Mouse (Mus musculus) heart, adult 10 weeks (tissue): Measurements from ENCODE around the gene S100a6. TPM values are rescaled to one million over a fixed set of nuclear protein-coding genes. Genes with fewer than 3 reads are reported as not detected.

ENCODE experiments used
- polyA plus RNA-seq: library from polyadenylated mRNA; stranded (reverse); fragments of 350-450 nt; fragmentation: Illumina TruSeq; extraction: RNeasy Lipid Tissue Mini Kit (QIAGEN cat#74804); gene quantifications from one replicate; pipeline ENCODE4 v1.2.3, GENCODE M21; 2014; ENCODE audit warnings: low read depth, low replicate concordance

Gene S100a6
- polyA plus RNA-seq = 111 TPM

DNA sequence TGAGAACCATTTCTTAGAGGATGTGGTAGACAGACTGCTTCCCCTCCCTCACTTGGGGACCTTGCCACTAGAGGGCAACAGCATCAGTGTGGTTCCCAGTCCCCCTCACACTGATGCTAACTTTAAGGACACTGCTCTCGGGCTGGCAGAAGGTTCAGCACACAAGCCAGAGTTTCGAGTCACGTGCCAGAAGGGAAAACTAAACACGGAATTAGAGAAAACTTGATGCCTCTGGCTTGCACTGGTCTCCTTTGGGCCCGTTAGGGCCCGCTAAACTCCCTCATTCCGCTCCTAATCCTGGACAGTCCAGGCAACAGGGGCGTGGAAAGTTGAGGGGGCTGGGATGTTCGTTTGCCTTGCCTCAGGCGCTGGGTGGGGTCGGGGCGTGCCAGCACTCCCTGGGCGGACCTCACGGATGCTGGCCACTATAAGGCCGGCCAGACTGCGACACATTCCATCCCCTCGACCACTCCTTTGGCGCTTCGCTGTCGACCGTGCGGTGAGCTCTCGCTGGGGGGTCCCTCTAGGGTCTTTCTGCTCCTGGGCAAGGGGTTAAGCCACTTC, at the start of gene S100a6:
Gene S100a6 (plus strand): TSS at position 155 of the 564 bp plus-strand sequence.

DNA sequence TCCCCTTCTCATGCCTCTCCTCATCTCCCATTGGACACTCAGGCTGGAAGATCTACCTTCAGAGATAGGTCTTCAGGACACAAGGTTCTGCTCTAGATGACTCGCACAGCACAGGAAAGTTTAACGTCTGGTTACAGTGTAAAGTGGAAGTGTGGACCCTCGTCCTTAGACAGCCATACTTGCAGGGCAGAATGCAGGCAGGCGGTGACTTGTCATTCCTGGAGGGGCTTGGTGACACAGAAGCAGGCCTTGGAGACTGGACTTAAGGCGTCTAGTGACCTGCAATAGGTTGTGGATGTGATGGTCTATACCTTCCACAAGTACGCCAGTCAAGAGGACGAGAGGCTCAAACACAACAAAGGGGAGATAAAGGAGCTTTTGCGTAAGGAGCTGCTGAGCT, 22.7 kb upstream of the S100a6 start, which contains the start of gene S100a2:
Gene S100a2 (plus strand): TSS at position 301 of the 400 bp plus-strand sequence.

GRCm38 (mm10) chr3:90601486-90602110, 11.1 kb upstream of the S100a6 start, which contains the start of gene Gm42674:
Gene Gm42674 (plus strand): TSS chr3:90601904.

GRCm38 (mm10) chr3:90603623-90604022, 9.1 kb upstream of the S100a6 start, which contains the start of gene S100a4:
Gene S100a4 (plus strand): TSS chr3:90603771.

DNA sequence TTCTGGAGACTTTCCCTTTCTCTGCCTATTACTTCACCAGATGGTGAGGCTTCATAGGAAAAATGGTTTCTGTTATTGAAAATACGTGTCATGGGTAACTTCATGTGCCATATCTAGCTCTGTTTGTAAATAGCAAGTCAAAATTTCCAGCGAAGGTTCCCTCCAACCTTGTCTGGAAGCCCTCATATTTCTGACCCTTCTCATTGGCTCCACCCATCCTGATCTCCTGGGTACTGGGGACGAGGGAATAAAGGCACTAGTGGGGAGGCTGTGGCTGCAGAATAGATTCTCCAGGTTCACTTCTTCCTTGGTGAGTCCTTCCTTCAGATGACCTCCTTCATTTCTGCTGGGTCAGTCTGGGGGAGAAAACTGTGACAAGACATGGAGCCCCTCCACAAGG, 4.5 kb upstream of the S100a6 start, which contains the start of gene S100a5:
Gene S100a5 (plus strand): TSS at position 301 of the 400 bp plus-strand sequence.

GRCm38 (mm10) chr3:90653717-90654116, 41.0 kb downstream of the S100a6 start, which contains the start of gene S100a7a:
Gene S100a7a (plus strand): TSS chr3:90654017.

DNA sequence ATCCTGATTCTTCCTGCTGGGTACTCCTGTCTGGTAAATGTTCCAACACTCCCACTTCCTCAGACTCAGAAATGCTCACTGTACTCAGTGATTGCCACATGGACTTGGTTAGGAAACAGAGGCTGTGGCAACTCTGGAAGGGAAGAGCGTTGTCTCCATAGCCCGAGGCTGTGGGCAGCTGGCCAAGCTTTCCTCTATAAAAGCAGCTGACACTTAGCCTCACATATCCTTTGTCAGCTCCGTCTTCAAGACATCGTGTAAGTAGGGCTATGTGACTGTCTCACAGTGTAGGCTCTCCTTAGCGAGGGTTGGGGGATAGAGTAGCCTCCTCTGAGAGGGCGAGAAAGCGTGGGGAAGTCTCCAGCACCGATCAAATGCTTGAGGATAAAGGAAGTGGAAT, 56.2 kb downstream of the S100a6 start, which contains the start of gene S100a8:
Gene S100a8 (plus strand): TSS at position 133 of the 400 bp plus-strand sequence.

Other genes with a start within 250 kb of the S100a6 start
- gene Slc27a3, start 222.9 kb upstream of the S100a6 start, polyA plus RNA-seq = 1.0 TPM
- gene Ints3, start 179.3 kb upstream of the S100a6 start, polyA plus RNA-seq = 23.4 TPM
- gene Npr1, start 147.0 kb upstream of the S100a6 start, polyA plus RNA-seq = 20.8 TPM
- 34.3 TPM for gene Ilf2, start 136.8 kb upstream of the S100a6 start, polyA plus RNA-seq
- 79.2 TPM for gene Snapin, start 121.8 kb upstream of the S100a6 start, polyA plus RNA-seq
- gene Chtop, start 103.4 kb upstream of the S100a6 start, polyA plus RNA-seq = 80.9 TPM
- gene S100a1, start 98.5 kb upstream of the S100a6 start, polyA plus RNA-seq = 1,552 TPM
- 64.2 TPM for gene S100a13, start 98.4 kb upstream of the S100a6 start, polyA plus RNA-seq
- gene S100a14, start 86.0 kb upstream of the S100a6 start, polyA plus RNA-seq = not detected
- 78.9 TPM for gene S100a16, start 75.6 kb upstream of the S100a6 start, polyA plus RNA-seq
- not detected for gene S100a3, start 52.3 kb upstream of the S100a6 start, polyA plus RNA-seq
- gene S100a2, start 22.6 kb upstream of the S100a6 start, polyA plus RNA-seq = not detected
- not detected for gene Gm42674, start 11.0 kb upstream of the S100a6 start, polyA plus RNA-seq
- gene S100a4, start 9.1 kb upstream of the S100a6 start, polyA plus RNA-seq = 31.3 TPM
- gene S100a5, start 4.4 kb upstream of the S100a6 start, polyA plus RNA-seq = not detected
- 0.97 TPM for gene S100a7a, start 41.1 kb downstream of the S100a6 start, polyA plus RNA-seq
- gene S100a8, start 56.1 kb downstream of the S100a6 start, polyA plus RNA-seq = not detected
- 2.0 TPM for gene S100a9, start 82.8 kb downstream of the S100a6 start, polyA plus RNA-seq
- not detected for gene Pglyrp4, start 114.0 kb downstream of the S100a6 start, polyA plus RNA-seq
- gene Gm5849, start 165.0 kb downstream of the S100a6 start, polyA plus RNA-seq = not detected